Mouse (Mus musculus) myocyte (in vitro differentiated cells): Measurements from ENCODE around the gene Tmem210.

Source experiments
- E2F4 ChIP-seq: IDR thresholded peaks from one replicate; pipeline ENCODE4 v1.6.1; 2011; ENCODE audit warnings: mild to moderate bottlenecking, control low read depth, moderate library complexity; ENCODE audit not compliant: insufficient read depth
- MAX ChIP-seq: IDR thresholded peaks from one replicate; pipeline ENCODE4 v1.6.1; 2011; ENCODE audit warnings: low read depth, mild to moderate bottlenecking, control low read depth
- MYOD1 ChIP-seq, 3 experiments: IDR thresholded peaks; one replicate each; pipeline ENCODE4 v1.6.1; 2011; ENCODE audit warnings: control low read depth in 2 of 3, low read depth in 2 of 3, mild to moderate bottlenecking in 2 of 3, moderate library complexity in 1 of 3; ENCODE audit not compliant: insufficient read length in 2 of 3, control insufficient read depth in 1 of 3
- MYOG ChIP-seq, 3 experiments: IDR thresholded peaks; one replicate each; pipeline ENCODE4 v1.6.1; 2011; ENCODE audit warnings: control low read depth in 2 of 3, low read depth in 2 of 3, mild to moderate bottlenecking in 2 of 3; ENCODE audit not compliant: insufficient read length in 2 of 3, control insufficient read depth in 1 of 3, insufficient read depth in 1 of 3
- POLR2A ChIP-seq: IDR thresholded peaks from one replicate; pipeline ENCODE4 v1.6.1; 2011; ENCODE audit warnings: low read depth, mild to moderate bottlenecking, control low read depth, moderate library complexity; ENCODE audit not compliant: insufficient read length
- POLR2AphosphoS2 ChIP-seq: IDR thresholded peaks from one replicate; pipeline ENCODE4 v1.6.1; 2011; ENCODE audit warnings: low read depth, control low read depth; ENCODE audit not compliant: insufficient read length
- SRF ChIP-seq: IDR thresholded peaks from one replicate; pipeline ENCODE4 v1.6.1; 2011; ENCODE audit warnings: low read depth; ENCODE audit not compliant: control insufficient read depth, insufficient read length
- TCF12 ChIP-seq: IDR thresholded peaks from one replicate; pipeline ENCODE4 v1.6.1; 2011; ENCODE audit warnings: mild to moderate bottlenecking, control low read depth; ENCODE audit not compliant: poor library complexity, insufficient read depth, severe bottlenecking

DNA sequence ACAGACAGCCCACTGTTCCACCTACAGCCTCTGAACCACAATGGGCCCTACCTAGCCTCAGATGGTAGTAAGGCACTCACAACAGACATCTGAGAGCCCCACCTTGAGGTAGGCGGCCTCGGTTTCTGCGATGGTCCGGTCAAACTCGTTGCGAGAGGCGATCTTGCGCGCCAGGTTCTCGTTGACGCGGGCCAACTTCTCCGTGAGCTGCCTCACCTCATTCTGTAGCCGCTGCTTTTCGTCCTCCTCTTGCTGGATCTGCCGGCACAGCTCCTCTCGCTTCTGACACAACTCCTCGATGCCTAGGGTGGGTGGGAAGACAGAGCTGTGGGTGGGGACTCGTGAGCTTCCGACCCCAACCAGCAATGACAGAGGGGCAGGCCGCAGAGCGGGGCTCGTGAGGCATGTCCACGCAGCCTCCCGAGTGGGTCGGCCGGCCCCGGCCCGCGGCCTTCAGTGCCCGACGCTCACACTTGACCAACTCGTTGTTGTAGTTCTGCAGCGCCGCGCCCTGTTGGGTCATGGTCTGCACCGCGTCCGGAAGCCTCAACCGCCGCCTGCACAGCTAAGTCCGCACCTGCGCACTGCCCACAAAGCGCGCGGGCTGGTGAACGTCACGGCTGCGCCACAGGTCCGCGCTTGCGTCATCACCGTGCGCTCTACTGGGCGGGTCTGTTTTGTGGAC lies 16.0 kb upstream of the Tmem210 start, which contains the start of the genes Ssna1 and Anapc2:
- TF ChIP-seq POLR2A = peak; percentile 95
- peak; percentile 8 for TF ChIP-seq E2F4
- TF ChIP-seq MYOG (IDR thresholded peaks at IDR 0.05; ENCODE audit: control insufficient read depth in 1 of 3, insufficient read depth in 1 of 3, insufficient read length in 2 of 3, low read depth in 2 of 3) = peak in 2 of 3 experiments; percentile 74 to 81
- TF ChIP-seq MAX = no peak
- TF ChIP-seq TCF12 = no peak
- peak; percentile 94 for TF ChIP-seq SRF
- peak in 2 of 3 experiments; percentile 65 to 82 for TF ChIP-seq MYOD1 (IDR thresholded peaks at IDR 0.05; ENCODE audit: control insufficient read depth in 1 of 3, insufficient read length in 2 of 3, low read depth in 2 of 3)
- peak; percentile 98 for TF ChIP-seq POLR2AphosphoS2
